Mouse (Mus musculus) layer of hippocampus, adult 8-10 months (tissue): Measurements from ENCODE around the gene Trappc2l. TPM values are rescaled to one million over a fixed set of nuclear protein-coding genes. Genes with fewer than 3 reads are reported as not detected.

Source experiments
- DNase-seq, 2 experiments: peaks; one replicate each; pipeline ENCODE4 v3.0.0; 2022; ENCODE audit warnings: low spot score in 2 of 2
- microRNA-seq, 2 experiments: library from miRNA; unstranded; fragments of <30 nt; microRNA quantifications; one replicate each; pipeline ENCODE4 v1.2.0; 2022
- total RNA-seq, 4 experiments: library from RNA; stranded (reverse); gene quantifications; 2 replicates each; pipeline ENCODE4 v1.2.4; 2022

Trappc2l gene
- total RNA-seq, 4 experiments from 2014 or later, result 72.6 to 90.6 (median 75.3) TPM

GRCm38 (mm10) chr8:122656056-122656999 lies 44.9 kb downstream of the Trappc2l start:
- no peak for DNase-seq

GRCm38 (mm10) chr8:122658149-122658806 lies 46.8 kb downstream of the Trappc2l start:
- no peak for DNase-seq

GRCm38 (mm10) chr8:122658807-122659160 lies 47.3 kb downstream of the Trappc2l start:
- DNase-seq, result no peak

GRCm38 (mm10) chr8:122660022-122660421 lies 48.6 kb downstream of the Trappc2l start:
- DNase-seq, result peak in 1 of 2 experiments; percentile 38

- peak; percentile 58 to 78 for DNase-seq
Measured at GRCm38 (mm10) chr8:122661138-122661537, 49.7 kb downstream of the Trappc2l start.

GRCm38 (mm10) chr8:122661894-122662293 lies 50.5 kb downstream of the Trappc2l start:
- DNase-seq, result no peak

GRCm38 (mm10) chr8:122663106-122663505 lies 51.7 kb downstream of the Trappc2l start:
- no peak for DNase-seq

- no peak for DNase-seq
Measured at GRCm38 (mm10) chr8:122663670-122664069, 52.2 kb downstream of the Trappc2l start.

- DNase-seq, result no peak
Measured at GRCm38 (mm10) chr8:122665221-122665620, 53.8 kb downstream of the Trappc2l start.

- no peak for DNase-seq
Measured at GRCm38 (mm10) chr8:122665667-122666316, 54.4 kb downstream of the Trappc2l start.

Small RNA genes within 50 kb of the gene (microRNA-seq; reads per million reads assigned to microRNA genes)
- gene Mir6396, result 0 reads per million in 2 experiments

Other genes starting within 250 kb of the Trappc2l start
- gene Zc3h18, start 235.0 kb upstream of the Trappc2l start, total RNA-seq, result 10 to 100 TPM; 39.6 to 42.7 (median 40.9) TPM
- not detected for gene Il17c, start 189.6 kb upstream of the Trappc2l start, total RNA-seq
- 10 to 100 TPM in 3 of 4 experiments, 1 to 10 TPM in 1; 7.4 to 54.9 (median 25.7) TPM for gene Cyba, start 178.7 kb upstream of the Trappc2l start, total RNA-seq
- 10 to 100 TPM; 19.0 to 36.1 (median 25.0) TPM for gene Mvd, start 168.2 kb upstream of the Trappc2l start, total RNA-seq
- gene Snai3, start 150.9 kb upstream of the Trappc2l start, total RNA-seq, result not detected
- 10 to 100 TPM; 26.9 to 40.7 (median 31.3) TPM for gene Rnf166, start 135.6 kb upstream of the Trappc2l start, total RNA-seq
- 10 to 100 TPM; 23.4 to 31.5 (median 27.6) TPM for gene Ctu2, start 135.5 kb upstream of the Trappc2l start, total RNA-seq
- 1 to 10 TPM; 4.6 to 7.0 (median 4.9) TPM for gene Piezo1, start 60.3 kb upstream of the Trappc2l start, total RNA-seq
- gene Cdt1, start 43.6 kb upstream of the Trappc2l start, total RNA-seq, result 1 to 10 TPM; 1.4 to 2.4 (median 1.7) TPM
- 10 to 100 TPM; 56.8 to 69.3 (median 60.2) TPM for gene Aprt, start 34.7 kb upstream of the Trappc2l start, total RNA-seq
- 10 to 100 TPM in 2 of 4 experiments, 1 to 10 TPM in 2; 8.0 to 16.5 (median 11.9) TPM for gene Galns, start 177 bp upstream of the Trappc2l start, total RNA-seq
- not detected for gene Pabpn1l, start 11.1 kb downstream of the Trappc2l start, total RNA-seq
- 10 to 100 TPM; 30.0 to 39.0 (median 37.0) TPM for gene Cbfa2t3, start 87.5 kb downstream of the Trappc2l start, total RNA-seq
- gene Acsf3, start 163.8 kb downstream of the Trappc2l start, total RNA-seq, result 10 to 100 TPM; 21.9 to 26.7 (median 23.9) TPM
- gene Cdh15, start 236.3 kb downstream of the Trappc2l start, total RNA-seq, result 1 to 10 TPM; 1.0 to 1.3 (median 1.2) TPM